Mouse (Mus musculus) heart, postnatal 0 days (tissue): ENCODE results near the gene Ildr2.

Experiments used
- CTCF ChIP-seq: IDR thresholded peaks from 2 replicates; pipeline ENCODE4 v1.5.1; 2016; ENCODE audit warnings: antibody characterized with exemption, control low read depth, low read depth
- EP300 ChIP-seq: IDR thresholded peaks from 2 replicates; pipeline ENCODE4 v1.6.1; 2016; ENCODE audit warnings: antibody characterized with exemption, low read depth

- TF ChIP-seq CTCF (no peak), EP300 (no peak)
These were observed 27.3 kb downstream of the Ildr2 start for GRCm38 (mm10) chr1:166281287-166281686.
